Mouse (Mus musculus) midbrain, embryonic 16.5 days (tissue): ENCODE data around the gene Rab12. TPM values are rescaled to one million over a fixed set of nuclear protein-coding genes. Genes with fewer than 3 reads are reported as not detected.
A peak's percentile ranks its signal among the peaks of the same experiment; 100 is the strongest.

Experiments
- ATAC-seq: fragments of 200-750 bp; cut with Nextera tagmentation; 2 replicates; pipeline ENCODE4 v1.8.0; 2017; ENCODE audit warnings: moderate TSS enrichment
- H3K27ac ChIP-seq: fragments of 300-500 bp; sonication (generic); 2 replicates; pipeline ENCODE4 v1.5.1; 2014; ENCODE audit warnings: mild to moderate bottlenecking, low read length, mixed read lengths
- H3K27me3 ChIP-seq: fragments of 300-500 bp; sonication (generic); 2 replicates; pipeline ENCODE4 v1.6.1; 2014; ENCODE audit warnings: low read depth, low read length, mixed read lengths; ENCODE audit not compliant: control insufficient read depth, insufficient read depth
- H3K36me3 ChIP-seq: fragments of 300-500 bp; sonication (generic); 2 replicates; pipeline ENCODE4 v1.6.1; 2014; ENCODE audit warnings: mild to moderate bottlenecking, low read length, moderate library complexity, mixed read lengths; ENCODE audit not compliant: control insufficient read depth, insufficient read depth
- H3K4me1 ChIP-seq: fragments of 300-500 bp; sonication (generic); 2 replicates; pipeline ENCODE4 v1.6.1; 2014; ENCODE audit warnings: mild to moderate bottlenecking, low read length, mixed read lengths; ENCODE audit not compliant: control insufficient read depth, insufficient read depth
- H3K4me2 ChIP-seq: fragments of 300-500 bp; sonication (generic); 2 replicates; pipeline ENCODE4 v1.6.1; 2014; ENCODE audit warnings: mild to moderate bottlenecking, low read length, mixed read lengths
- H3K4me3 ChIP-seq: fragments of 300-500 bp; sonication (generic); 2 replicates; pipeline ENCODE4 v1.5.1; 2014; ENCODE audit warnings: low read depth, mild to moderate bottlenecking, low read length, moderate library complexity, mixed read lengths
- H3K9ac ChIP-seq: fragments of 300-500 bp; sonication (generic); 2 replicates; pipeline ENCODE4 v1.6.1; 2014; ENCODE audit warnings: low read depth, low read length, mixed read lengths
- H3K9me3 ChIP-seq: fragments of 300-500 bp; sonication (generic); replicated peaks from 2 replicates; pipeline ENCODE4 v1.6.1; 2014; ENCODE audit warnings: mild to moderate bottlenecking, low read length, mixed read lengths; ENCODE audit not compliant: control insufficient read depth, poor library complexity, severe bottlenecking
- WGBS: fragments of 180-500 bp; shearing (Covaris S2); extraction: QIAGEN DNeasy Blood & Tissue Kit; methylation state at CpG from one replicate; pipeline ENCODE4 v1.1.7; 2014; 5-methylcytosine and 5-hydroxymethylcytosine counted together
- polyA plus RNA-seq: library from polyadenylated mRNA; unstranded; fragments of >200 nt; fragmentation: Nextera tagmentation; extraction: Ambion mirVana; gene quantifications from 2 replicates; pipeline ENCODE4 v1.2.1, GENCODE M21; 2015

Gene Rab12
- polyA plus RNA-seq, 1 experiment from 2014 or later = 76.7 TPM

GRCm38 (mm10) chr17:66484965-66485364 lies 34.6 kb downstream of the Rab12 start:
- H3K9ac ChIP-seq = no peak overlapping the region
- no peaks in the 10 kb centered on the region for H3K9me3 ChIP-seq
- H3K36me3 ChIP-seq = no peaks in the 10 kb centered on the region
- H3K4me1 ChIP-seq = peaks cover 6% of the 10 kb centered on the region; the same call in 1 of the 2 replicates
- H3K4me3 ChIP-seq = no peak overlapping the region
- H3K27ac ChIP-seq = no peak overlapping the region
- 69% methylated on average over 2 of the region's 2 CpGs for WGBS
- no peak overlapping the region for H3K4me2 ChIP-seq
- no peaks in the 10 kb centered on the region for H3K27me3 ChIP-seq
- ATAC-seq = no peak

- 75% methylated on average over 9 of the region's 9 CpGs for WGBS
- no peaks in the 10 kb centered on the region for H3K9me3 ChIP-seq
Observed at GRCm38 (mm10) chr17:66483651-66484454, 35.7 kb downstream of the Rab12 start.

DNA sequence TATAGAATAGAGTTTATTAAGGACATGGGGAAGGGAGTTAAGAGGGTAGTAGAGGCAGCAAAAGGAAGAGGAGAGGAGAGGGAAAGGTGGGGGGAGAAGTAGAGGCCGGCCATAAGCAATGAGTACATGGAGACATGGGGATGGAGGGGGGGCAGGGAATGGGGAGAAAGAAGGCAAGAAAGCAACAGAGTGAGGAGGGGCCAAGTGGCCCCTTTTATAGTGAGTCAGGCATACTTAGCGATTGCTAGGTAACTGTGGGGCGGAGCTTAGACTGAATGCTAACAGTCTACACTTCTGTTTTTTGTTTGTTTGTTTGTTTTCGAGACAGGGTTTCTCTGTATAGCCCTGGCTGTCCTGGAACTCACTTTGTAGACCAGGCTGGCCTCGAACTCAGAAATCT lies 38.2 kb downstream of the Rab12 start:
- Histone ChIP-seq H3K9me3 (no peaks in the 10 kb centered on the region), H3K36me3 (no peaks in the 10 kb centered on the region), H3K27me3 (no peaks in the 10 kb centered on the region), H3K27ac (no peak overlapping the region), H3K4me1 (peaks cover 11% of the 10 kb centered on the region), H3K4me2 (no peak overlapping the region), H3K4me3 (no peak overlapping the region), H3K9ac (no peak overlapping the region)
- WGBS = 63% methylated on average over 4 of the region's 5 CpGs
- ATAC-seq = no peak

More at GRCm38 (mm10) chr17:66483651-66484454, 35.7 kb downstream of the Rab12 start:
- Histone ChIP-seq H3K36me3 (no peaks in the 10 kb centered on the region), H3K4me2 (no peak overlapping the region), H3K4me3 (no peak overlapping the region), H3K27ac (no peak overlapping the region), H3K4me1 (peaks cover 10% of the 10 kb centered on the region), H3K27me3 (no peaks in the 10 kb centered on the region), H3K9ac (no peak overlapping the region)
- ATAC-seq = no peak

GRCm38 (mm10) chr17:66480491-66481278 lies 38.8 kb downstream of the Rab12 start:
- no peaks in the 10 kb centered on the region for H3K27me3 ChIP-seq
- no peak overlapping the region for H3K9ac ChIP-seq
- ATAC-seq = peak; percentile 37
- peak overlapping the region; percentile 48 for H3K4me2 ChIP-seq
- H3K4me3 ChIP-seq = no peak overlapping the region
- no peaks in the 10 kb centered on the region for H3K36me3 ChIP-seq
- peak overlapping the region; percentile 74; the same call in 1 of the 2 replicates for H3K27ac ChIP-seq
- H3K9me3 ChIP-seq = no peaks in the 10 kb centered on the region
- H3K4me1 ChIP-seq = peaks cover 11% of the 10 kb centered on the region
- WGBS = 13% methylated on average over 17 of the region's 17 CpGs

DNA sequence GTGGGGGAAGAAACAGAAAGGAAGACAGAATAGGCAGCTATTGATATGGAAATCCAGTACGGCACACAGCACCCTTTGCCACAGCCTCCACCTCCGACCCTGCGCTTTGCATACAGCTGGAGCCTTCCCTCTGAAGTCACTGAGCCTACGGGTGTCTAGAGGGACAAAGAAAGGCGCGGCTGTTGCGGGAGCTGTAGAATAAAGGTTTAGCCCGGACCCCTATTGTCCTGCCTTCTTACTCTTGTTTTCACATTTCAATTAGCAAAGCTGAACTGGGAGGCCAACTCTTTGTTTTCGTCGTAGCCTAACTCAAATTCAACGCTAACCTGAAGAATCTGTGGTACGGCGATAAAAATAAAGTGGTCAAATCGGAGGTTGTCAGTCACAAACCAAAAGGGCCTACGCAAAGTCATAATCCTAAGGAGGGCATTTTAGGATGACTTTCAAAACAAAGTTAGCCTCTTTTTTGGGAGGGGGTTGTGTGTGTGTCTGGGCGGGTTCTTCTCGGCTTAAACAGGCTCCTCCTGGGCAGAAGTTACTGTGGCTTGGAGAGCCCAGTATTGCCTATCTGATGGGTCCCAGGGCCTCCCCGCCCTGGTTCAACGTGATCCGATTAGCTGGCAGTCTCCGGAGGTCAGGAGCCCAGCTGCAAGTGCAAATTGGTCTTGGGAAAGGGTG lies 39.6 kb downstream of the Rab12 start:
- WGBS = 5% methylated on average over 21 of the region's 21 CpGs
- Histone ChIP-seq H3K4me3 (0 out of 2 replicates have a peak overlapping the region, but pooled peaks have one; percentile 1), H3K9ac (peak overlapping the region; percentile 32; the same call in 1 of the 2 replicates)

GRCm38 (mm10) chr17:66479311-66479710 lies 40.2 kb downstream of the Rab12 start:
- Histone ChIP-seq H3K27me3 (no peaks in the 10 kb centered on the region), H3K4me3 (peak overlapping the region; percentile 19; the same call in 1 of the 2 replicates), H3K4me2 (peak overlapping the region; percentile 48), H3K9ac (peak overlapping the region; percentile 49), H3K36me3 (no peaks in the 10 kb centered on the region), H3K4me1 (peaks cover 11% of the 10 kb centered on the region), H3K27ac (peak overlapping the region; percentile 74), H3K9me3 (peaks cover 4% of the 10 kb centered on the region; the same call in 1 of the 2 replicates)
- WGBS = 1% methylated on average over 13 of the region's 13 CpGs
- peak; percentile 91 for ATAC-seq

More for the DNA sequence above, 39.6 kb downstream of the Rab12 start:
- Histone ChIP-seq H3K27me3 (no peaks in the 10 kb centered on the region), H3K36me3 (no peaks in the 10 kb centered on the region), H3K27ac (peak overlapping the region; percentile 74), H3K9me3 (no peaks in the 10 kb centered on the region), H3K4me1 (peaks cover 11% of the 10 kb centered on the region), H3K4me2 (peak overlapping the region; percentile 48)
- peak; percentile 84 for ATAC-seq

GRCm38 (mm10) chr17:66473205-66473604 lies 46.3 kb downstream of the Rab12 start:
- H3K27me3 ChIP-seq = no peaks in the 10 kb centered on the region
- no peak overlapping the region for H3K9ac ChIP-seq
- peaks cover 7% of the 10 kb centered on the region for H3K4me1 ChIP-seq
- no peak overlapping the region for H3K4me2 ChIP-seq
- WGBS = 92% methylated on average over 1 of the region's 1 CpGs
- H3K27ac ChIP-seq = no peak overlapping the region
- peaks cover 6% of the 10 kb centered on the region; the same call in 1 of the 2 replicates for H3K9me3 ChIP-seq
- no peaks in the 10 kb centered on the region for H3K36me3 ChIP-seq
- no peak for ATAC-seq
- no peak overlapping the region for H3K4me3 ChIP-seq

GRCm38 (mm10) chr17:66471775-66472174 lies 47.8 kb downstream of the Rab12 start:
- H3K9me3 ChIP-seq = peaks cover 6% of the 10 kb centered on the region; the same call in 1 of the 2 replicates
- H3K4me2 ChIP-seq = no peak overlapping the region
- H3K9ac ChIP-seq = no peak overlapping the region
- no peaks in the 10 kb centered on the region for H3K36me3 ChIP-seq
- H3K4me1 ChIP-seq = peaks cover 7% of the 10 kb centered on the region
- no peaks in the 10 kb centered on the region for H3K27me3 ChIP-seq
- no peak overlapping the region for H3K27ac ChIP-seq
- 79% methylated on average over 5 of the region's 5 CpGs for WGBS
- no peak for ATAC-seq
- no peak overlapping the region for H3K4me3 ChIP-seq
